Mouse (Mus musculus) cerebellum, postnatal 25 days (tissue): ENCODE results near the gene Tmem144.
"Not testable (repeated sequence)": the region's sequence is repeated elsewhere in the genome, so short reads cannot be mapped to it uniquely, and the experiment has no call there.

Source experiments
- DNase-seq, 2 experiments: peaks; one replicate each; pipeline ENCODE4 v3.0.0; 2021; ENCODE audit warnings: mixed read lengths in 2 of 2

Tmem144 gene

DNA sequence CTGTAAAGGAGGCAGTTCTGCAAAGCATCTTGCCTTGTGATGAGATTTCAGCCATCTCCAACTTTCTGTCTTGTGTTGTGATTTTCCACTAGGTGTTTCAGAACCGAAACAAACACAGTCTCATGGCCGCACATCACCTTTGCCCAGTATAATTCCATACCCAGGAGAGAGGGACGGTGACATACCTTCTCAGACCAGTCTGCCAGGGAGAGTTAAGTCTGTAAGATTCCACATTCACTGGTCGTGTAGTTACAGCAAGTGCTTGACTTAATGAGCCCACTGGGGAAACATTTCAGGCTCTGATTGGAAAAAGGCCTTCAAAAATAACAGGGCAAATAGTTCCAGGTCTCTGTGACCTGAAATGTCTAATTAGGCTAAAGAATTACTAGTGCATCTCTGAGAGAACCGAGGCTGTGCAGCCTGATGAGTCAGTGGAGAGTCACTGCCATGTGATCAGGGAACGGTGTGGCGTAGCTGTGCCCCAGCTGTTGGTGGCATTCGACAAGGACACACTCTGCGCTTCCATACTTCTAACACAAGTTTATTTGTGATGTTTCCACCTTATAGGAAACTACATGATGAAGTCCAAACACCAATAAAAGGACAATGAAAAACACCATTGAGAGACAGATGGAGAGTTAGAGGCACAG is 43.9 kb downstream of the Tmem144 start:
- no peak for DNase-seq

DNA sequence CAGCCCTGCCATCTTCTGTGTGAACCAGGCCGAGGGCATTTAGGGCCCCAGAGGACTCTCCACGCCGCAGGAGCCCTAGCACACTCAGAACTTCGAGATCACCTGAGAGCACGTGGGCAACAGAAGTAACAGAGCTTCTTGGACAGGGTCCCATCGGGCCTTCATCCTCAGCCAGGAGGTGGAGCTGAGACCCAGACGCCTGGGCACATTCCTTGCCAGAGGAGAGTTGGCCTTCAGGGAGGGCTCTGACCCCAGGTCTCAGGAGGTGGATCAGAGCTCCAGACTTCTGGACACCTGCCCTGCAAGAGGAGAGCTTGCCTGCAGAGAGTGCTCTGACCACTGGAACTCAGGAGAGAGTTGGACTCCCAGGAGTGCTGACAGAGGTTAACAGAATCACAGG is 51.8 kb downstream of the Tmem144 start:
- not testable (repeated sequence) for DNase-seq

DNA sequence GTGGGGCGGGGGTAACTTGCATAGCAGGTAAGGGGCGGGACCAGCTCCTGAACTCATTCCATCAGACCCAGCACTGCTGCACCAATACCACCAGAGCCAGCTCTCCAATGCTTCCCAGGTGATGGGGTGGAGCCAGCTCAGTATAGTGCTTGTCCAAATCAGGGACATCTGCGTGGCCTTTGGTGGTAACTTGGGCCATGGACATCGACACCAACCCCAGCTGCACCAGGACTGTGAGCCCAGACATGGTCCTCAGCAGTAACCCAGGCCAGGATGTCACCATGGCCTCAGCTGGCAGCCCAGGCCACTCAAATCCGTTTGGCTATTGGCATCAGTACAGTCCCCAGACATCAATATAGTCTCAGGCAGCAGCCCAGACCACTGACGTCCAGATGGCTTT is 60.3 kb downstream of the Tmem144 start:
- DNase-seq, result no peak

DNA sequence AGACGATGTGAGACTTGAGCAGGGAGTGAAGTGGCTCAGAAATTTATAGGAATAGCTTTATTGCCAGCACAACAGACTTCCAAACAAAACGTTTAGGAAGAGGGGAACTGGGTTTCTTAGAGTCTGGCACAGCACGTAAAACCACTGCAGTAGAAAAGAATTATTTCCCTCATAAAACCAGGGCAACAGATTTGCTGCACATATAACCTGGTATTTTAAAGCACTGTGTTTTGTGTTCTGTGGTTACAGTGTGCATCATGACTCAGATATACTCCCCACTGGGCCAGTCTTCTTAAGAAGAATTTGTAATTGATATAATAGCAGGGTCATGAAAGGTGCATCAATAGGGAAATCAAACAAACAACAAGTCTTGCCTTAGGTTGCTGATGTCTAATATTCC is 62.2 kb downstream of the Tmem144 start:
- no peak for DNase-seq

DNA sequence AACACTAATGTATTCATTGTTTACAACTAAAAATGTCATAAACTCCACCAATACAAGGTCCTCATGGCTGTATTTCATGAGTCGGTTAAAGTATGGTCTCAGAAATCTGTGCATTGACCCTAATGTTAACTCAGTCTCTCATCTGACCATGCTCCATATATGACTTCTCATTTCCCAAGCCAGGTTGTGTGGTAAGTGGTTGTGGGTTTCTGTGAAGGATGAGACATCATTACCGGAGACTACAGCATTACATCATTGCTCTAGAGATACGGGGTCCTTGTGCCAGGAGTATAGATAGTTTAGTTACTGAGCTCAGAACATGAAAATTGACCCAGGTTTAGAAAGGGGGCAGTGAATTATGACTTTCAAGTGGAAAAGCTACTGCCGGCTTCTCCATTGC is 63.0 kb downstream of the Tmem144 start:
- no peak for DNase-seq

DNA sequence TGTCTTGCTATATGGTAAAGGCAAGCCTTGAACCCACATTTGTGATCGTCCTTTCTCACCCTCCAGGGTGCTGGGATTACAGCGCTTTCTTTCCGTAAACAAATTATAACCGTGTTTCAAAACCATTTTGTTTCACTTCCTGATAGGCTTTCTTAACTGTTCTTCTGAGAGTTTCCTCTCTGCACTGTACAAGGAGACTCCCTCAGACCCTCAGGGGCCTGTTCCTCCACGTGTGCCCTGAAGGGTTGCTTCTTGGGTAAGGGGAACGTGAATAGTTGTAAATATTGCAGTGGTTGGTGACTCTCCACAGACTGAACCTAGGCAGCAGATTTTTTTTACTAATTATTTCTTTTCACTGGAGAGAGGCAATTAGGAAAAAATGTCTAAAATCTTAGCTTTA is 63.6 kb downstream of the Tmem144 start:
- no peak for DNase-seq

DNA sequence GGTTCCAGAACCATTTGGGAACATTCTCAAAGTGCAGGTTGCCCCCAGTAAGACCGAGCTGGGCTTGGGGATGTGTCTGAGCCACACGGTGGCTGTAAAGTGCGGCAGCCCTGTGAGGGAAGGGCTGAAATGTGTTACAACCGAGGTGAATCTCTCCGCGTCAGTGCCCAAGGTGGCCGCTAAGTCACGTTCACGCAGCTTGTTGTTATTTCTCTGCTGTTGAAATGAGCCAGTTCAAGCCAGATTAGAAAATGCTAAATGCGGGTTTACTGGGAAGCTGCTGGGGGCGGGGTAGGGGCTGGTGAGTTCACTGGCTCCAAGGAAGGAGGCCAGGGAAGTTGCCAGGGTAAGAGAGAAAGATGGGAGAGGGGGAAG is 68.2 kb downstream of the Tmem144 start:
- no peak for DNase-seq

DNA sequence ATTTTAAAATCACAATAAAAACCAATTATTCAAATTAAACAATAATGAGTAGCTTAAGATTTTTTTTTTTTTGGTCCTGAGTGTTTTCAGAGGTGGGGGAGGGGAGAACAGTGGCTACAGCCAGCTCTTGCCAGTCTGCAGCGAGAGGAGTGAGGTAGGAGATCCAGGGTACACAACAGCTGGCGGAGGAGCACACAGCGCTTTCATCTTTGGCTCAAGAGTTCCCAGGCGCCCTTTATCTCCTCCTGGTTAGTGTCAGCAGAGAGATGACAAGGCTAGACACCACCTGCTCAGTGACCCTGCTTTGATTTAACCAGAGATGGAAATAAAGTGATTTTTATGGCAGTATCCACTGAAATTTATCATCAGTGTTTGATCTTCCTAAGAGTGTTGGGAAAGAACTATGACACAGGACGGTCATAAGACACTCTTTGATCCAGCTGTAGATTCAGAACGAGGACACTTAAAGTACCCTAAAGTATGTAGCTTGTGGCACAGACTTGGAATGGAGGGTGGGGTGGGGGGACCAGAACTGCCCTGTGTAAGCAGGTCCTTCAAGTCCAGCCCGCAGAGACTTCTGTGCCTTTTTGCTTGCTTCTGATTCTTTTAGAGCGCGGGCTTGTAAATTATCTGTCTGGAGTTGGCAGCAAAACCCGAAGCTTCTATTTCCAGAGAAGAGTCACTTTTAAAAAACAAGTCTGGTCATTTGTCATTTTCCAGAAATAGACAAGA is 68.8 kb downstream of the Tmem144 start:
- no peak for DNase-seq

DNA sequence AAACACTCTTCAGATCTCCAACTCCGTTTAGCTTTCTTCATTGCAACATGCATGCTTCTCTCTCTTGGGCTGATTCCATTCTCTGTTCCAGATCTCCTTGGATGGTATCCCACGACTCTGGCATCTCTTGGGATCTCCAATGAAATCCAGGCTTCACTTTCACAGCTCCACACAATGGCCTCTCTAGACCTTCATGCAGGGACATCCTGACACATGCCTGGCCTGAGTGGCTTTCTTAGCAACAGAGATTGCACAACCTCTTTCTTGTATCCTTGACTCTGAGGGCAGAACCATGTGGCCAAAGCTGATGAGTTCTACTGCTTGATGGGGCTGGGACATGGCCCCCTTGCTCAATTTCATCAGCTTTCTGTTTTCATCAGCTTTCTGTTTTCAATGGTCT is 79.9 kb downstream of the Tmem144 start:
- no peak for DNase-seq
